Mouse (Mus musculus): ENCODE measurements around the gene Slc38a3.

DNA sequence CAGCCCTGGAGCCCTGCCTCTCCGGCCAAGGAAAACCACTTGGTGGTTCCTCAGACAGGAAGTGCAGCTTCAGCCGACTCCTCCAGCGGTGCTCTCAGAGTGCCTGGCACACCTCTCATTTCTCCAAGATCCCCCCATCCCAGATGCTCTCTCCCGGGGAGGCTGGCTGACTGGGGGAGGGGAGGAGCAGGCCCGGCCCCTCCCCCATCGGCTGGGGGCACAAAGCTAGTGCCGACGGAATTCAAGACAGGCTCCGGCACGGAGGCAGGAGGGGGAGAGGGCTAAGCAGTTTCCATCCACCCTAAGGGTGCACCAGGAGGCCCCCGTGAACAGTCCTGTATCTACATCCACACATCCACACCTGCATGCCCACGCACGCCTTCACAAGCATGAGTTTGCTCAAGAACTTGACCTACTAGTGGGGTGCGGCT lies 37.5 kb upstream of the Slc38a3 start:
- no peak for TF ChIP-seq CTCF (IDR thresholded peaks at IDR 0.05; ENCODE audit: control insufficient read depth, insufficient read depth, insufficient replicate concordance, low read depth, low read length)
- TF ChIP-seq POLR2A (IDR thresholded peaks at IDR 0.05; ENCODE audit: control insufficient read depth, low read depth, low read length), result no peak

Measured in testis, adult 2 months (tissue).